Mouse (Mus musculus) midbrain, postnatal 0 days (tissue): ENCODE results near the gene Klhl29. TPM values are rescaled to one million over a fixed set of nuclear protein-coding genes. Genes with fewer than 3 reads are reported as not detected.

ENCODE experiments used
- ATAC-seq: fragments of 200-750 bp; cut with Nextera tagmentation; 2 replicates; pipeline ENCODE4 v1.8.0; 2017; ENCODE audit warnings: moderate number of reproducible peaks, mild to moderate bottlenecking, moderate TSS enrichment, moderate library complexity; ENCODE audit not compliant: low FRiP score
- DNase-seq: peaks from one replicate; pipeline ENCODE4 v3.0.0-alpha.2; 2015; ENCODE audit warnings: low spot score
- H3K27ac ChIP-seq: fragments of 300-500 bp; sonication (generic); 2 replicates; pipeline ENCODE4 v1.5.1; 2014; ENCODE audit warnings: low read depth, mild to moderate bottlenecking, low read length, mixed read lengths
- H3K27me3 ChIP-seq: fragments of 300-500 bp; sonication (generic); 2 replicates; pipeline ENCODE4 v1.6.1; 2014; ENCODE audit warnings: low read length, control low read depth, mixed read lengths; ENCODE audit not compliant: insufficient read depth
- H3K36me3 ChIP-seq: fragments of 300-500 bp; sonication (generic); 2 replicates; pipeline ENCODE4 v1.6.1; 2014; ENCODE audit warnings: low read length, control low read depth, mixed read lengths; ENCODE audit not compliant: insufficient read depth
- H3K4me1 ChIP-seq: fragments of 300-500 bp; sonication (generic); 2 replicates; pipeline ENCODE4 v1.6.1; 2014; ENCODE audit warnings: mild to moderate bottlenecking, control low read depth, antibody characterized with exemption, low read length, mixed read lengths; ENCODE audit not compliant: insufficient read depth
- H3K4me2 ChIP-seq: fragments of 300-500 bp; sonication (generic); 2 replicates; pipeline ENCODE4 v1.6.1; 2014; ENCODE audit warnings: low read depth, mild to moderate bottlenecking, low read length, mixed read lengths; ENCODE audit not compliant: poor library complexity, severe bottlenecking
- H3K4me3 ChIP-seq: fragments of 300-500 bp; sonication (generic); 2 replicates; pipeline ENCODE4 v1.5.1; 2014; ENCODE audit warnings: low read depth, mild to moderate bottlenecking, low read length, moderate library complexity
- H3K9ac ChIP-seq: fragments of 300-500 bp; sonication (generic); replicated peaks from 2 replicates; pipeline ENCODE4 v1.6.1; 2014; ENCODE audit warnings: mild to moderate bottlenecking, low read length, moderate library complexity, mixed read lengths; ENCODE audit not compliant: poor library complexity, severe bottlenecking
- H3K9me3 ChIP-seq: fragments of 300-500 bp; sonication (generic); 2 replicates; pipeline ENCODE4 v1.6.1; 2016; ENCODE audit warnings: low read length, control low read depth
- CTCF ChIP-seq: IDR thresholded peaks from 2 replicates; pipeline ENCODE4 v1.5.1; 2016; ENCODE audit warnings: antibody characterized with exemption, mild to moderate bottlenecking
- WGBS: fragments of 180-500 bp; shearing (Covaris S2); extraction: QIAGEN DNeasy Blood & Tissue Kit; methylation state at CpG from one replicate; pipeline ENCODE4 v1.1.7; 2014; 5-methylcytosine and 5-hydroxymethylcytosine counted together
- polyA plus RNA-seq: library from polyadenylated mRNA; unstranded; fragments of >200 nt; fragmentation: Nextera tagmentation; extraction: Ambion mirVana; gene quantifications from 2 replicates; pipeline ENCODE4 v1.2.1, GENCODE M21; 2015
- total RNA-seq: library from RNA; depleted of rRNA; stranded (reverse); fragments of >200 nt; gene quantifications from 2 replicates; pipeline ENCODE4 v1.2.3, GENCODE M21; 2014

Klhl29 gene
- total and polyA plus RNA-seq, 2 experiments from 2014 or later, result 2.7 to 11.9 TPM

DNA sequence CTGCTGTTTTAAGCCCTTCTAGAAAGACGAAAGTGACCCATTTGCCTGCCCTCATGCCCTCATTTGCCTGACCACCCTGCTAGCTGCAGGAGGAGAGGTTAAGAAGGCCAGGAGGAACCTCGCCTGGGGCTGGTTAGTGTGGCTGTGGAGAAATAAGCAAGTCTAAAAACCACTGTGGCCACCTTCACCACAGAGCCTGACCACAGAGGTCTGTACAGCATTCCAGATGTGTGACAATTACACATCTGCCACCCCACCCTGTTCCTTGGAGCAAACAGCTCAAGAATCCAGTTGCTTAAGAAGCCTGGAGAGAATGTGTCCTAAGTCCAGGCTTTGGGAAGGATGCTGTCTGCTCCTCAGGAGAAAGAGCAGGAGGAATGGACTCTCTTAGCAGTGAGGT lies 92.9 kb downstream of the Klhl29 start:
- ATAC-seq (no peak), DNase-seq (no peak)
- WGBS, result 76% methylated on average over 2 of the region's 2 CpGs
- no peaks in the 10 kb centered on the region for H3K27me3 ChIP-seq
- H3K27ac ChIP-seq, result no peak overlapping the region
- H3K4me3 ChIP-seq, result no peak overlapping the region
- H3K4me2 ChIP-seq, result no peak overlapping the region
- H3K9ac ChIP-seq, result no peak overlapping the region
- no peaks in the 10 kb centered on the region for H3K9me3 ChIP-seq
- no peaks in the 10 kb centered on the region for H3K36me3 ChIP-seq
- TF ChIP-seq CTCF, result no peak
- H3K4me1 ChIP-seq, result no peaks in the 10 kb centered on the region

DNA sequence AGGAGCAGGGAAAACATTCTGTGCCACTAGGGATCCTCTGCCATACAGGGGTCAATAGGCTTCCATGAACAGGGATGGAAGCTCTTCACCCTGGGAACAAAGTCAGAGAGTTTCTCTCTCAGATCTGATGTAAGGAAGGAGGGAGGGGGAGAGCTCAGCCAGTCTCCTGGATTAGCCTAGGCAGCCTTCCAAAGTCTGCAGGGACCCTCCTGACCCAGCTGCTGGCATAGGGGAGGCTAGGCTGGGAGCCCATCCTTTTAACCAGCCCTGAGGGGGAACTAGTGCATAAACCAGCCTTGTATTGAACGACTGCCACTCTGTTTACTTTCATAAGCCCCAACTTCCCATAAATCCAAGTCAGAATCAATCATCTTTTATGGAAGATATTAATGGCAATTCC lies 95.6 kb downstream of the Klhl29 start:
- DNase-seq (peak; percentile 61), ATAC-seq (no peak)
- H3K4me2 ChIP-seq, result no peak overlapping the region
- no peaks in the 10 kb centered on the region for H3K27me3 ChIP-seq
- 38% methylated on average over 1 of the region's 1 CpGs for WGBS
- no peak overlapping the region for H3K4me3 ChIP-seq
- no peaks in the 10 kb centered on the region for H3K36me3 ChIP-seq
- no peak overlapping the region for H3K9ac ChIP-seq
- H3K4me1 ChIP-seq, result peaks cover 11% of the 10 kb centered on the region; the same call in 1 of the 2 replicates
- no peak overlapping the region for H3K27ac ChIP-seq
- H3K9me3 ChIP-seq, result no peaks in the 10 kb centered on the region
- no peak for TF ChIP-seq CTCF

DNA sequence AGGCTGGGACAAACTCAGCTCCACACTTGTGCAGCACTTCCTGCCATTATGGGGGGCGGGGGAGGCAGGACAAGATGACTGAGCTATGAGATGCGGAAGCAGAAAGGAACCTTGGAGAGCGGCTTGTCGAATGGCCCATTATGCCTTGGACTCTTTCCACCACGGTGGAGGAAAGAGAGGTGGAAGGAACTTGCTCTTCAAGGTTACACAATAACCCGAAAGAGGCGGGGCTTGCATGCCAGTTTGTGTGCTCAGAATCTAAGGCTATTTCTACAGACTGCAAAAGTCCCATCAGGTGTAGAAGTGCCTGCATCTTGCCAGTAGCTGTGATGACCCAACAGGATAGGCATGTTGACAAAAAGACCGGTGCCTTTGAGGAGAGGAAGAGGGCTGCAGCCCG lies 98.5 kb downstream of the Klhl29 start:
- H3K4me2 ChIP-seq, result no peak overlapping the region
- H3K4me3 ChIP-seq, result no peak overlapping the region
- DNase-seq (no peak), ATAC-seq (no peak)
- no peaks in the 10 kb centered on the region for H3K27me3 ChIP-seq
- TF ChIP-seq CTCF, result no peak
- no peaks in the 10 kb centered on the region for H3K36me3 ChIP-seq
- H3K27ac ChIP-seq, result no peak overlapping the region
- WGBS, result 80% methylated on average over 9 of the region's 9 CpGs
- no peak overlapping the region for H3K9ac ChIP-seq
- peaks cover 13% of the 10 kb centered on the region; the same call in 1 of the 2 replicates for H3K4me1 ChIP-seq
- no peaks in the 10 kb centered on the region for H3K9me3 ChIP-seq

DNA sequence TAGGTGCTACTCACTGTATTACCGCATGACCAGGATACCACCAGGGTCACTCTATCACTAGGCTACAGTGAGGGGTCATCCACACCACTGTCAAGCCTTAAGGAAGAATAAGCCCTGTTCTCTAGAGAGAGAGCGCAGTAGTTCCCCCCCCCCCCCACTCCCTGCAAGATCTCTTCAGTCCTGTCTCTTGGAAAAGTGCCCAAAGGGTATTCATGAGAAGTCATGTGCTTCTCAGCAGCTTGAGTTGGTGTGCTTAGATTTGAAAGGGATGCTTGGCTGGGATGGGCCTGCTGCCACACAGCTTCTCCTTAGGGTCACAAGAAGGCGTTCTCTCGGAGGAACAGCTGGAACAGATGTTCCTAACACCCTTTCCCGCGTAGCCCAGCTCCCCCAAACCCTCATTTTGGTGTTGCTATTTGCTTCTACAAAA lies 100.0 kb downstream of the Klhl29 start:
- peaks cover 13% of the 10 kb centered on the region; the same call in 1 of the 2 replicates for H3K4me1 ChIP-seq
- no peak overlapping the region for H3K4me2 ChIP-seq
- no peak overlapping the region for H3K4me3 ChIP-seq
- H3K9ac ChIP-seq, result no peak overlapping the region
- ATAC-seq (0 out of 2 replicates have a peak, but pooled peaks have one; percentile 20), DNase-seq (peak; percentile 82)
- no peaks in the 10 kb centered on the region for H3K9me3 ChIP-seq
- H3K27me3 ChIP-seq, result no peaks in the 10 kb centered on the region
- no peak overlapping the region; the same call in 1 of the 2 replicates for H3K27ac ChIP-seq
- 56% methylated on average over 6 of the region's 6 CpGs for WGBS
- no peak; the same call in 1 of the 2 replicates for TF ChIP-seq CTCF
- no peaks in the 10 kb centered on the region for H3K36me3 ChIP-seq

DNA sequence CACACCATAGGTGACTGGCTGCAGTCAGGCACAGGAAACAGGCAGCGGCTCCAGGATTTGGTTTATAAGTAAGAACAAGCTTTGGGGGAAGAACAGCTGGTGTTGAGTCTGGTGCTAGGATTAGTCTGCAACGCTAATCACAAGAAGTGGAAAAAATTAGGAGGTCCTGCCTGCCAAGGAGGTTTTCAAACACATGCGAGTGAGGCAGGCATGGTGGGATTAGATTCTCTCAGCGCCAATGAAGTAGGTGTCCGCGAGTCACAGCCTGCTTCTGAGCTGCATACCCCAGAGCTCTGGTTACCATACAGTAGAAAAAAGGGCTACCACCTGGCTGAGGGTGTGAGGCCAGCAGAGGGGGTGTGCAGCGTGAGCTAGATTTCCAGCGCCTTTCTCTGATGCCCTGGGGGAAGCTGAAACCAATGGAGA lies 101.0 kb downstream of the Klhl29 start:
- Histone ChIP-seq H3K4me1 (peaks cover 13% of the 10 kb centered on the region; the same call in 1 of the 2 replicates), H3K27me3 (no peaks in the 10 kb centered on the region), H3K4me2 (no peak overlapping the region), H3K4me3 (no peak overlapping the region), H3K36me3 (no peaks in the 10 kb centered on the region), H3K9ac (no peak overlapping the region), H3K27ac (no peak overlapping the region), H3K9me3 (no peaks in the 10 kb centered on the region)
- WGBS, result 35% methylated on average over 8 of the region's 8 CpGs
- DNase-seq, result peak; percentile 41
- TF ChIP-seq CTCF, result no peak
- ATAC-seq, result no peak

DNA sequence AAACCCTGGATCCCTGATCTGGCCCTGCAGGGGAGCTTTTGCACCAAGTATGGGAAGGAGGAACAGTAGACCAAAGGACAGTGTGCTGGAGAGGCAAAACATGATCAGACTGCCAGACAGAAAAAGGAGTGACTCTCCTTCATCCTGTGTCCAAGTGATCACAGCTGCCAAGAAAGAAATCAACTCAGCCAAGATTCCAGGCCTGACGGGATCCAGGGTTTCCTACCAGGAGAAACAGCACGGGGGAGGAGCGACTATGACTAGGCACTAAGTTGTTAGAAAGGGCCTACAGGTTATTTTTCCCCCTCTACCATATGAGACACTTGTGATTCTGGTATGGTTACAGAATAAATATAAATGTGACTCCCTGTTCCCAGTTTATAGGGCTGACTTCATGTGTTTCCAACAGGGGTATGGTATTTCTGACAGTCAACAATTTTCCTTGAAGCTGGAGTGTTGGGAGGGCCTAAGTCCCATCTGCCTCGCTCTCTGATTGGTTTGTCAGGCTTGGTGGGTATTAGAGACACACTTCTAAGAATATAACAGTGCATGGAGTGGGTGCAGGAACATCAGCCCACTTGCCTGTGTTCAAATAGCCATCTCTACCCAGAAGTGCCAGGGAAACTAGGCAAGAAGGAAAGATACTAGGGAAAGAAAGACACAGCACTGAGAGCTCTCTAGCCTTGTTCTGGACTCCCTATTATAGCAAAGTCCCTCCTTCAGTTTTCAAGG lies 102.0 kb downstream of the Klhl29 start:
- Histone ChIP-seq H3K4me1 (peaks cover 16% of the 10 kb centered on the region; the same call in 1 of the 2 replicates), H3K36me3 (no peaks in the 10 kb centered on the region), H3K27me3 (no peaks in the 10 kb centered on the region), H3K9ac (no peak overlapping the region), H3K4me2 (no peak overlapping the region), H3K9me3 (no peaks in the 10 kb centered on the region), H3K4me3 (no peak overlapping the region), H3K27ac (no peak overlapping the region)
- no peak for TF ChIP-seq CTCF
- ATAC-seq (no peak), DNase-seq (peak; percentile 35)
- 83% methylated on average over 4 of the region's 4 CpGs for WGBS
